Mouse (Mus musculus) cortical plate, adult 2 months (tissue): ENCODE measurements at regions not wholly inside any gene's neighbourhood (a gene's known extent, or its start where the extent isn't known, plus 50 kb on each side); places are given as distances from the start of the nearest gene placed in this dataset.

Experiments used
- CTCF ChIP-seq: fragments of 200-500 bp; IDR thresholded peaks from 2 replicates; pipeline ENCODE4 v1.5.1; 2011; ENCODE audit warnings: mild to moderate bottlenecking, control low read depth, low read length; ENCODE audit not compliant: insufficient read depth; ENCODE audit errors: extremely low read depth
- POLR2A ChIP-seq: fragments of 200-500 bp; IDR thresholded peaks from 2 replicates; pipeline ENCODE4 v1.6.1; 2011; ENCODE audit warnings: mild to moderate bottlenecking, low read length, control low read depth; ENCODE audit not compliant: insufficient read depth; ENCODE audit errors: extremely low read depth

DNA sequence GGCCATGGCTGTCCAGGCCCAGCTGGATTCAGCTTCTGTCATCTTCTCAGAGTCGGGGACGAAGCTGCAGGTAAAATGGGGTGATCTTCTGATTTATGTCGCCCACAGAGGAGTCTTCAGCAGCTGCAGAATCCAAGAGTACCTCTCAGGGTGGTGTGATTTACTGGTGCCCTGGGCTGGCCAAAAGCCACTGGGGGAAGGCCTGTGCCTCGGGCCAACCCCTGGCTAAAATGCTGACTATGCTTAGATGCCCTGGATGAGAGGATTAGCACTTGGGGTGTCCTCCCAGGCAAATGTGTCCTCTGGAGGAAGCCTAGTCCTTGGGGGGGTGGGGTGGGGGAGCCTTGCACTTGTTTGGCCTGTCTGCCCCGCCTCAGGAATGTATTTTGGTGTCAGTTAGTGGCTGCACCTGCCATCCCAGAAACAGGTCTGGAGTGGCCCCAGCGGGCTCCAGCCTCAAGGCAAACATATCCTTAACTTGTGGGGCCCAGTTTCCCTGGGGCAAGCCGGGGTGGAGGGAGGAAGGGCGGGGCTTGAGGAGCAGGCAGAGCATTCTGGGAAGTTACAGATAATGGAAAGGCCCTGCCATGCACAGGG, 123.2 kb downstream of the Maf start:
- TF ChIP-seq CTCF (no peak), POLR2A (no peak)
